Mouse (Mus musculus): ENCODE results near the gene Gm21394.
"Not testable (repeated sequence)": the region's sequence is repeated elsewhere in the genome, so short reads cannot be mapped to it uniquely, and the experiment has no call there.

Gm21394 gene

DNA sequence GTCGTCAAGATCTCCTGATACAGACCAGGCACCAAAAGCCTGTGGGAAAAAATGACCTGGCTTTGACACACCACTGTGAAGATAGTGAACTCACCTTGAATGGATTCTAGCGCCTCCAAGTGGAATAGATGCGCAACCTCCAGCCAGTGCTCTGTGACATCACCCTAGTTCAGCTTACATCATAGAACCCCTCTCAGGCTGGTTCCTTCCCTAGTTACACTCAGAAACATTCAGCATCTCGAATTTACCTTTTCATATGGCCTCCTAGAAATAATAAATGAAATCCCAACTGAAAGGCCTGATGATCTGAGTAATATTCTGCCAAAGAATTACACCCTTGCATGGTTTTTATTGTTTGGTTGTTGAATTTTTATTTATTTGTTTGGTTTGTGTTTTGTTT is at the start of gene Gm21394:
Gm21394 (minus strand) TSS at position 101 of the 400 bp plus-strand sequence.
- not testable (repeated sequence) for DNase-seq (ENCODE audit: low spot score)
